Mouse (Mus musculus) cerebellum, adult 9-10 months (tissue): Measurements from ENCODE around the gene Tent5b.

Experiments used
- DNase-seq: peaks from one replicate; pipeline ENCODE4 v3.0.0; 2022

Gene Tent5b

DNA sequence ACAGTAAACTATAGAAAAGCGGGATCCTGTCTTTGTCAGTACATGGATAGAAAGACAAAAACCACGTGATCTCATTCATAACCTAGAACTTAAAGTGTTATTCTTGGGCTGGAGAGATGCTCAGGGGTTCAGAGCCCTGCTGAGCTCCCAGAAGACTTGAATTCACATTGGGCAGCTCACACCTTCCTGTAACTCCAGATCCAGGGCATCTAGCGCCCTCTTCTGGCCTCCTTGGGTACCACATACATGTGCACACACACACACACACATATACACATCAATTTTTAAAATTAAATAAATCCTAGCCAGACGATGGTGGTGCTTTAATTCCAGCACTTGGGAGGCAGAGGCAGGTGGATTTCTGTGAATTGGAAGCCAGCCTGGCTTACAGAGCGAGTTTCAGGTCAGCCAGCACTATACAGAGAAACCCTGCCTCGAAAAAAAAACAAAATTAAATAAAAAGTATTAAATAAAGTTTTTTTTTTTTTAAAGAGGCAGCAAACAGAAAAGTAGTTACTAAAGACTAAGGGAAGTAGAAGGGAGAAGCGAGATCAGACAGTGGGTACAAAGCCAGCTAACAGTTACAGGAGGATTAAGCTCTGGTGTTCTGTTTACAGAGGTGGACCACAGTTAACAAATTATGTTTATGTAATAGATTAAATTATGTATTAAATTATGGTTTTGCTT lies 8.7 kb upstream of the Tent5b start:
- no peak for DNase-seq

DNA sequence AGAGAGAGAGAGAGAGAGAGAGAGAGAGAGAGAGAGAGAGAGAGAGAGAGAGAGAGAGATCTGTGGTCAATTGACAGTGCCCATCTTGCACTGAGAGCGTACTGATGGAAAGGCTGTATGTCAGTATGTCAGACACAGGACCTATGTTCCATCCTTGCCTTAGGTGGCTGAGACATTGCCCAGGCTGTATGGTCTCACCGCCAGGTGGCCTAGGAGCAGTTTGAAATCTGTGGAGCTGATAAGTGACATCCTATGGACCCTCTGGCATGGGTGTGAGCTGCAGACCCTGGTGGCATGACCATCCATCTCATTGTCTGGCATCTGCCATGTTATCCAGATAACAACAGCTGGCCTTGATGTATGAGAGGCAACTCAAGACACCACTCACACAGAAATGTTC lies 6.1 kb upstream of the Tent5b start:
- no peak for DNase-seq

DNA sequence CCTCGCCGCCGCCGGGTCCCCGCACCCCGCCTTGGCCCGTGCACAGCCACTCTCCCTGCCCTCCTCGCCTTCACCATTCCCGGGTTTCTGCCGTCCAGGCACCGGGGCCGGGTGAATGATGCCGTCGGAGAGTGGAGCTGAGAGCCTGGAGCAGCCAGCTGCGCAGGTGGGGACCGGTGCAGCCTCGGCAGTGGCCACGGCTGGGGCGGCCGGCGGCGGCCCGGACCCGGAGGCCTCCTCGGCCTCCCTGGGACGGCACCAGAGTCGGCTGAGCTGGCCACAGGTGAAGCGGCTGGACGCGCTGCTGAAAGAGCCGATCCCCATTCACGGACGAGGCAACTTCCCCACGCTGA lies 229 bp downstream of the Tent5b start:
- no peak for DNase-seq

DNA sequence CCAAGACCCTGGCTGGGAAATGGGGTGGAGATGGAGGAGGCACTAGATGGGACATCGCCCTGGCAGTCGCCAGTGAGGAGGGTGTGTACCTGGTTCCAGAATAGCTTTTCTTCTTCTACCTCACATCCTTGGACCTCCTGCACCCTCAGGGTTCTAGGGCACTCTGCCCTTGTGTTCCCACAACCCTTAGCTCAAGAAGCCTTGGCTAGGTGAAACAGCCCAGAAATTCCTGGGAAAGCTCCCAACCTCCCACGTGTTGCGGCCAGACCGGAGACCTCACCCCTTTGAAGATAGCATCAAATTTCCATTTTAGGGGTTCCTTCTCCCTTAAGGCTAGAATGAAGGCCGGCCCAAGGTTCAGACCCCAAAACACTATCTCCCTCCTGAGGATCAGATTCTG lies 822 bp downstream of the Tent5b start:
- no peak for DNase-seq

DNA sequence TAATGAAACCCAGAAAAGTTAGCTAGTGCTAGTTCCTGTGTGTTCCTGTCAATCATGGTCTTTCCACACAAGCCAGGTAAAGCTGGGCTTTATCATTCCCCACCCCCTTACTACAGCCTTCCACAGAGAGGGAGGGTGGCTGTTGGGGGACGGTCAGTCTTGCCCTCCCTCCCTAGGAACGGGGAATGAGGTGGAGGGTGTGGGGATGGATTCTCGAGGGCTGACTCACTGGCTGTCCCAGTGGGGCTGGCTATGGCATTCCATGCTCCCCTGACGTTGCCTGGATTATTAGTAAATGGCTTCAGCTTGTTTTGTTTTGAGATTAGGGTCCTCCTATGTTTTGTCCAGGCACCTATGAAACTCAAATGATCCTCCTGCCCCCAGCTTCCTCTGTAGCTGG lies 1.6 kb downstream of the Tent5b start:
- no peak for DNase-seq

DNA sequence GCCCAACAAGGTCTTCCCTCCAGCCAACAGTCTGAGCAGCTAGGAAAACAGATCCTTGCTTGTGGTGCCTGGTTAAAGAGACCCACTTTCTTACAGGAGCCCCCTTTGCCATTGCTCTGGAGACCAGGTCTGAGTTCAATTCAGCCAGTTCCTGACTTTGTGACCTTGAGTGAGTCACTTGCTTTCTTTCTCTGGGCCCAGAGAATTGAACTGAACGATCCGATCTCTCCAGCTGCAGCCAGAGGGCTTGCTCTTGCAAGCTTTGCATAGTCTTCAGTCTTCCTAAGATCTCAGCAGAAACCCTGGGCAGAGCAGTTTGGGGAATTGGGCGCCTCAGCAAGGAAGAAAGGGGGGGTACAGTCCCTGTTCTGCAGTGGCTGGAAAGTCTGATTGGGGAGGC lies 2.5 kb downstream of the Tent5b start:
- no peak for DNase-seq

DNA sequence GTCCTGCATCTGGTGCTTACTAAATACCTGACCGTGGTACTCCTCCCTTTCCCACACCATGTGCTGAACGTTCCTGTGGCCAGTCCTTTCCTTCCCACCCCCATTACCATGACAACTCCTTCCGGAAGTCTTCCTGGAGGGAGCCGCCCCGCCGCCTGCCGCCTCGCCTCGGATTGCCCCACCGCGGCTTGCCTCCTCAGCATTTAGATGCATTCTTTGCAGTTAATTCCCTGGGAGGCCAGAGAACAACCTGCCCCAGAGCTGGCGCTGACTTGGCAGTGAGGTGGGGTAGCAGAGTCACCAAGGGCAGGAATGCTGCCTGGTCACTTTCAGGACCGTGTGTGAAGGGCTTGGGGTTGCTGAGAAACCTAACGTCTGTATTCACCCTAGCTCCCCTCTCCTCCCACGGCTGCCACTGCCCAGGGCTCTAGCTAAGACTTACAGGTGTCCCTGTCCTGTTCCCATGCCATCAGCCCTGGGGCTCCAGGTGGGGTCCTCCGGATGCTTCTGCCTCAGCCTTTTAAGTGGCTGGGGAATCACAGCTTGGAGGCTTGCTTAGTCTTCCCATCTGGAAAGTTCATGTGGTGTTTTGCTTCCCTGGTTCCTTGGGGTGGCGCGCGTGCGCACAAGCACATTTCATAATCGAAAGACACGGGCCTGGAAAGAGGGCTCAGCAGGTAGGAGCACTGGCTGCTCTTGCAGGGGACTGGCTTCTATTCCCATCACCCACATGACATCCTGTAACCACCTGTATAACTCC lies 4.5 kb downstream of the Tent5b start:
- DNase-seq: no peak

DNA sequence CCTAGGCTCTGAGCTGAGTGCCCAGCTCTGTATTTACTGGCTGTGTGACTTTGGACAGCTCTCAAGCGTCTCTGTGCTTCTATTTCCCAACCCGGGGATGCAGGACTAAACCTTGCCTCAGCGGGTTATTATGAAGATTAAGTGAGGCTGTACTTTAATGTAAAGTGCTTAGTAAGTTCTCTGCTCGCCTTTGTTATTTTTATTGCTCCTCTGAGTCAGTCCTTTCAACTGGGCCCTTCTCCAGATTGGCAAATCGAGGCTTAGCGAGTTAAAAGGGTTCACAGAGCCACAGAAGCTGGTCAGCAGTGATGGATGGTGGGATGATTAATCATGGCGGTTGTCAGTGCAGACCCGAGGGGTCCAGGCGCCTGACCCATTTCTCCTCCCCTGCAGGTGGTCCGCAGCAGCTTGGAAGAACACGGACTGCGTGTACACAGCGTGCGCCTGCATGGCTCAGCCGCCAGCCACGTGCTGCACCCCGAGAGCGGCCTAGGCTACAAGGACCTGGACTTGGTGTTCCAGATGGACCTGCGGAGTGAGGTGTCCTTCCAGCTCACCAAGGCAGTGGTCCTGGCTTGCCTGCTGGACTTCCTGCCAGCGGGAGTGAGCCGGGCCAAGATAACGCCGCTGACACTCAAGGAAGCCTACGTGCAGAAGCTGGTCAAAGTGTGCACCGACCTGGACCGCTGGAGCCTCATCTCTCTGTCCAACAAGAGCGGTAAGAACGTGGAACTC lies 5.9 kb downstream of the Tent5b start:
- no peak for DNase-seq

DNA sequence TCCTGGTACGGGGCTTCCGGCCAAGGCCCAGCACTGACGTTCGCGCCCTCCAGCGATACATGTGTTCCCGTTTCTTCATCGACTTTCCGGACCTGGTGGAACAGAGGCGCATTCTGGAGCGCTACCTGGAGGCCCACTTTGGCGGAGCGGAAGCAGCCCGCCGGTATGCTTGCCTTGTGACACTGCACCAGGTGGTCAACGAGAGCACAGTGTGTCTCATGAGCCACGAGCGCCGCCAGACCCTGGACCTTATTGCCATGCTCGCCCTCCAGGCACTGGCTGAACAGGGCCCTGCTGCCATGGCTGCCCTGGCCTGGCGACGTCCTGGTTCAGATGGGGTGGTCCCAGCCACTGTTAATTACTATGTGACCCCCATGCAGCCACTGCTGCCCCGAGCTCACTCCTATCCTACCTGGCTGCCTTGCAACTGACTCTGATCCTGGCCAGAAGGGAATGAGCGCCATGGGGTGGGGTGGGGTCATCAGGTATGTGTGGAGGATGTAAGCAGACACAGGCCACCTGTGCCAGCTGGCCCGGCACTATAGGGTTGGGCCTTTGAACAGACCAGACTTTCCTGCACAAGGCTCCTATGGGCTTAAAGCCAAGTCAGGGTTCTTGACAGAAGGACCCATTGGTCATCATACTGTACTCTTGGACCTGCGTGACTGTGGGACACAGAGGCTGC lies 6.9 kb downstream of the Tent5b start:
- DNase-seq: no peak

DNA sequence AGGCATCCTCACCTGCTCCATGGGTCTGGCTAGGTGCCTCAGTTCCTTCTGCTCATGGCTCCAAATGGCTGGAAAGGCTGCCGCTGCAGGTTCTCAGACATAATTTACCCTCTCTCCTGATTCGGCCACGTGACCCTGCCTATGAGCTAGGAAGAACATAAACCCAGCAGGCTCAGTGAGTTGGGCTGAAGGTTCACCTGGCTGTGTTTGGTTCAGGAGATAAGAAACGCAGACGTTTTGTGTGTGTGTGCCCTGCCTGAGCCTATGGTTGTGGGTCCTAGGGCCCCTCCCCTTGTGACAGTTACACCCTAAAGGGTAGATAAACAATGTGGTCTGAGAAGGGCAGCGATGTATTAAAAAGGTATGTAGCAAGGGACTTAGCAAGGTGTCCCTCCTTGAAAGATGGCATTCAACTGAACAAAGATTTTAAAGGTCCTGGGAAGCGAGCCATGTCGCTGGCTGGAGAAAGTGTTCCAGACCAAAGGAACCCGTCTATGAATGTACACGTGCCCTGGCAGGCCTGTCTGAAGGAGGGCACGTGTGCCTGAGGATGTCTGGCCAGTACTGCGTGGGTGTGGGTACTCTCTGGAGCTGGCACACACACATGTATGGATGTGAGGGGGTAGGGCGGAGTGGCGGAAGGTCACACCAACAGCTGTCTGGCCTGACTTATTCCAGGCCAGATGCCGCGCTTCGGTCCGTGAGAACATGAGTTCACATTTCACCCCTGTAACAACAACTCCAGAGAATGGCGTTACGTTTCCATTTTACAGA lies 8.9 kb downstream of the Tent5b start:
- DNase-seq: no peak

DNA sequence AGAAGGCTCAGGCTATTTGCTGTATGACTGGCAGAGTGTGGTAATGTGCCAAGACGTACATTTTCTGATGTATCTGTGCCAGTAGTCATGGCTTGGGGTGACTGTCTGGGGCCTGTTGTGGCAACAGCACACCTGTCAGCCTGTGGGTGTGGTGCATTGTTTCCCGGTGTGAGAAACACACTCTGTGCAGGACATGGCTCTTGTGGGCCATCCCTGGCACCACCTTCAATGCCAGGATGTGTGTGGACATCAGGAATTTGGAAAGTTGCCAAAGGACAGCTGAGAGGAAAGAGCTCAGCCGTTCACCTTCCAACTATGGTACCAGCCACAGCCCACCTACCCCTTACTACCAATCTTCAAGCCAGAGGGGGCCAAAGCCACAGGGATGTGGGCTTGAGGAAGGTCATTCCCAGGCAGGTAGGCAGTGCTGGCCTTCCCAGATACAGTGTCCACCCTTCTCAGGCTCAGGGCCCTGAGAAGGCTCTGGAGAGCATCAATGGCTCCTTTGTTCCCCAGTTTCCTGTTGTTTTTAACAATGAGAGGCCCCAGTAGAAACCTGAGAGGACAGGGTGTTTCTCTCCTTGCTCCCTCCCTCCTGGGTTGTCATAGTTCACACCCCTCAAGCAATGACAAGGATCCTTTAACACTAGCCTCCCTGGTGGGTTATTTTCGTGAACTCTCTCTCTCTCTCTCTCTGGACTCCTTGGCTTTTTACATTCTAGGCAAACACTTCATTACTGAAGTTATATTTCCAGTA lies 9.7 kb downstream of the Tent5b start:
- no peak for DNase-seq

DNA sequence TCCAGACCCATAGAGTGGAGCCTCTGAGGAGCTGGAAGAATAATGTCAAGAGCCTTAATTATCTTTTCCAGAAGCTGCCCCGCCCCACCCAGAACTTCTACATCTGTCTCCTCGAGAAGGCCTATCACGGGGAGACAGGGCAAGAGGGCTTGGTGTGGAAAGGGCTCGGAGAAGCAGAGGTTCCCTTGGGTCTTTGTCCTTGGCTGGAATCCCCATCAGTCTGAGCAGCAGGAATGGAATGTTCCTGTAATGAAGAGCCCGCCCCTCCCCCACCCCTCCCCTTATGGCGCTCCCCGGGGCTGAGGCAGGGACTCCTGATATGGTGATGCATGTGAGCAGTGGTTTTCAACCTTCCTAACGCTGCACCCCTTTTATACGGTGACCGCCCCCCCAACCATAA lies 11.9 kb downstream of the Tent5b start:
- DNase-seq: peak; percentile 26

DNA sequence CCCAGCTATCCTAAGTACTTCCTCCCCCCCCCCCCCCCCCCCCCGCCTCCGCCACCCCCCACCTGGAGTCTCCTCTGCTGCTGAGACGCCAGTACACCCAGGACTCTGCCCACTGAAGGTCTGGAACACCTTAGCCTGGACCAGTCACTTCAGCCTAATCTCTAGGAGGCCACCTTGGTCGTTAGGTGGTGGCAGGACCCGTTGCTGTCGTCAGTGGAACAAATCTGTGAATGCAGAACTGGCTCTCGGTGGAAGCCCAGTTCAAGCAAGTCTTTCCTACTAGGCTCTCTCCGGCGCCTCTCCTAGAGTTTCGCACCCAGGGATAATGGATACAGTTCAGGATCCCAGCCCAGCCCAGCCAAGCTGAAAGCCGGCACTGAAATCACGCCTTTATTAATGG lies 14.0 kb downstream of the Tent5b start:
- DNase-seq: no peak

DNA sequence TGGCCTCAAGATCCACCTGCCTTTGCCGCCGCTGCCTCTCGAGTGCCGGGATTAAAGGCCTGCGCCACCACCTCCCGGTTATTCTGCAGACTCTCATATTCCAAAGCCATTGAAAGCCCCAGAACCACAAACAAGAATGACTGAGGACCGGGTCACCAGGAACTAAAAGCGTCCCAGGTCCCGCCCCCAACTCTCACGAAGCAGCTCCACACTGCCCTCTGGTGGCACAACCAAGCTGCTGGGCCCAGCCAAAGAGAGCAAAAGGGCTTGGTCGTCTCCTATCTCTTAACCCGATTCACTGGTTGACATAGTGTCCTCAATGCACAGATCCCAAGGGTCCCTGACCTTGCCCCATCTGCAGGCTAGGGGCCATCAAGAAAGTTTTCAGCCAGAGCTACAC lies 14.5 kb downstream of the Tent5b start:
- peak; percentile 88 for DNase-seq

DNA sequence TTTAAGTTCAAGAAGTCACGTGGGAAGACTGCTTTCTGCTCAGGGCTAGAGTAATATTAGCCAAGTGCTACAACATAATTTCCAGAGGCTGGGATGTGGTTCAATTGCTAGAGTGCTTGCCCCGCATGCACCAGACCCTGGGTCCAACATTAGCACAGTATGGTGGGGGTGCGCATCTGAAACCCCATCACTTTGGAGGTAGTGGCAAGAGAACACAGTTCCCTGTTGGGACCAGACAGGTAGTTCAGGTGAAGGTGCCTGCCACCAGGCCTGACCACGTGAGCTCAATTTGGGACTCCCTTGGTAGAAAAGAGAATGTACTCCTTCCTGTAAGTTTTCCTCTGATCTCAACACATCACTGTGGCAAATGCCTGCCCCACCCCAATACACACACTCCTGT lies 14.9 kb downstream of the Tent5b start:
- DNase-seq: no peak

DNA sequence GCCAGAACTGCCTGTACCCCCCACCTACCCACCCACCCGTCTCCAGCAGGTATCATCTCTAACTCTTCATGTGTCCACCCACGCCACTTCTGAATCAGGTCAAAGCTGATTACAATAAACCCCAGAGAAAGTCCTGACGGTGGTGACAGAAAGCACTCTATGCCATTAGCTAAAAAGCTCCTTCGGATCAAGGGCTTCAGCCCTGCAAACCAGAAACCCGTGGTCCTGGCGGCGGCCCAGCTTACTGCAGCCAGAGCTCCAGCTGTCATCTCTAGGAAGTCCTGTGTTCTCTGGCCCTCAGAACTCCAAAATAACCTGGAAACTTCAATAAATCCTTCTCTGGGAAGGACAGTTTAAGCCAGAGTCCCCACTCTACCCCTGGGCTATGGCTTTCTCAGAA lies 15.8 kb downstream of the Tent5b start:
- peak; percentile 78 for DNase-seq

DNA sequence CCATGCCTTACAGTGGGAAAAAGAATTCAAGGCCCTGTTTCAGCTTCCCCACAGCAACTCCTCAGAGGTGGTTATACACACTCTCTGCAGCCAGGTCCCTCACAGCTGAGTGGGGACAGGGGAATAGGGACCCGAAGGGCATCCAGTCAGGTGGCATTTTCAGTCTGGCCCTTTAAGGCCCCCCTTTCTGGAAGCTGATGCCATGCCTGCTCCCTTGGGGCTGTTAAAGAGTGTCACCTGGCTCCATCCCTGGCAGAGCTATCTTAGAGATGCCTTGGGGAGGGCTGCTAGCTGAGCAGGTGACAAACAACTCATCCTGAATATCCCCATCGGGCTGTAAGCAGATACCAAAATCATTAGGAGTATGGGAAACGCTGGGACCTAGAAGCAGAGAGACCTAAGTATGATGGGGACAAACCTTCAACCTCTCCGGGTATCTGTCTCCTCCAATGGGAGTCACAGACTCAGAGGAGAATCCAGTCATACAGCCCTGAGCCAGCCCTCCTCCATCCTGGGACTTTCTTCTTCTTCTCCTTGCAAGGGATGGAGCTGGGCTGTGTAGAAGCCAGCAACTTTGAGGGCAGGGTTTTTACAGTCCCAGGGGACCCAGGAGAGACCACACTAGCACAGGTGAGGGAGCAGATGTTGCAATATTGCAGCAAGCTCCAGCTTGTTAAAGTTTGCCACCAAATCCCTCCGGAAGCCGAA lies 17.0 kb downstream of the Tent5b start:
- peak; percentile 73 for DNase-seq

DNA sequence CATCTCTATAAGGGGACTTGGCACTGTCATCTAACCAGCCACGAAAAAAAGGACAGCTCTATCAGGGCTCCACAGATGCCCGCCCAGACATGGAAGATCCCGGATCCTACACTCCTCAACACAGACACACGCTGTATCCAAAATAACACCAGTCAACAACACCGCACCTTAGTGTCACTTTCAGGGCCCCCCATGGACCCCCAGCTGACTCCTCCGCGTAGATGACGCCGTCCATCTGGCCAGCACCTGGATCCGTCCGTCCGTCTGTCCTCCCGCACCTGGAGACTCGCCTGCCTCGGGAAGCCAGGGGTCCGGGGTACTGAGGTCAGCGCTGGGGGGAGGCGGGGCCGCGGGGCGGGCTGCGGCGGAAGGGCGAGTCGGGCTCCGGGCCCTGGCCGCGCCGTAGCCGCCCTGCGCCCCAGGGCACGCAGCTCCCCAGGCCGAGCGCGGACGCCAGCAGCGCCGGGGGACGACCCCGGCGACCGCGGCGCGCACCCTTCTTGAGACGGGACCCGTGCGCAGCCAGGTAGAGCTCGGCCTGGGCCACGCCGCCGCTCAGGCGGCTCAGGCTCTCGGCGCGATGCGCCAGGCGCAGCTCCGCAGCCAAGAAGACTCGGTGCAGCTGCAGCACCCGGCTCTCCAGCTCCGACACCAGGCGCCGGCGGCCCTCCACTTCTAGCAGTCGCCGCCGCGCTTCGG lies 17.7 kb downstream of the Tent5b start:
- DNase-seq: peak; percentile 69

DNA sequence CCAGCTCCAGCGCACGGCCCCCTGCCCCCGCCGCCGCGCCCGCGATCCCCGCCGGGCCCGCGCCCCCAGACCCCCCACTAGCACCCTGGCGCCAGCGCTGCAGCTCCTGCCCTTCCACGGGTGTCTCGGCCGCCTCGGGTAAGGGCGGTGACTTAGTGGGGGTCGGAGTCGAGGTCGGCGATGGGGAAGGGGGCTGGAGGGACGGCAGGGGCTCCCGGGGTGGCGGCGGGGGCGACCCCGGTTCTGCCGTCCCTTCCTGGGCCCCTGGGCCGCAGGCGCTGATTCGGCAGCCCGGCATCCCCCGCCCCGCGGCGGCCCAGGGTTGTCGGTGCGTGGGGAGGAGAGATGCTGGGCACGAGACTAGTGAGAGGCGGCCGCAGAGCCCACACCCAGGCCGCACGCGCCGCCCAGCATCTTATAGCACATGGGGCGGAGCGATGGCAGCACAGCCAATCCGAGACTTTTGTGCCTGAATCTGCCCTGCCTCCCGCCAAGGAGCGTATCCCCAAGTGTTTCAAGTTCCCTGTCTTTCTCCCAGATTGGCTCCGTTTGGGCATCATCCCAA lies 18.3 kb downstream of the Tent5b start, which contains the start of gene Trnp1:
TSS of gene Trnp1 (minus strand) at position 391 of the 565 bp plus-strand sequence.
- DNase-seq: peak; percentile 94

DNA sequence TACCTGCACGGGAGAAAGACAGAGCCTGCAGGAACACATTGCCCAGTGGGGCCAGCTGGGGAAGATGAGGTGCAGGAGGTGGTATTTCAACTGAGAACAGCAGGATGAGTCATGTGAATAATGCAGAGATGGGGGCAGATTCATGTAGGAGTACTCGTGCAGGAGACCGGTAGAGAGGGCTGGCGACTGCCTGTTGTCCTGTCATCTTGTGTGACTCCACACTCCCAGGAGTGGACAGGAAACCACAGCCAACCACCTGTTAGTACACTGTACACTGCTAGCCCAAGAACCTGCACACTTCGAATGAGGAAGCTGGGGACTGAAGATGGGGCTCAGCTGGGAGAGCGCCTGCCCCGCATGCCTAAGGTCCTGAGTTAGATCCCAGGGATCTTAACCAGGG lies 21.6 kb downstream of the Tent5b start:
- no peak for DNase-seq
